Mouse (Mus musculus) cerebellum, postnatal 25 days (tissue): Measurements from ENCODE around the gene Sf3a1.

Experiments used
- DNase-seq, 2 experiments: peaks; one replicate each; pipeline ENCODE4 v3.0.0; 2021; ENCODE audit warnings: mixed read lengths in 2 of 2

The Sf3a1 gene

DNA sequence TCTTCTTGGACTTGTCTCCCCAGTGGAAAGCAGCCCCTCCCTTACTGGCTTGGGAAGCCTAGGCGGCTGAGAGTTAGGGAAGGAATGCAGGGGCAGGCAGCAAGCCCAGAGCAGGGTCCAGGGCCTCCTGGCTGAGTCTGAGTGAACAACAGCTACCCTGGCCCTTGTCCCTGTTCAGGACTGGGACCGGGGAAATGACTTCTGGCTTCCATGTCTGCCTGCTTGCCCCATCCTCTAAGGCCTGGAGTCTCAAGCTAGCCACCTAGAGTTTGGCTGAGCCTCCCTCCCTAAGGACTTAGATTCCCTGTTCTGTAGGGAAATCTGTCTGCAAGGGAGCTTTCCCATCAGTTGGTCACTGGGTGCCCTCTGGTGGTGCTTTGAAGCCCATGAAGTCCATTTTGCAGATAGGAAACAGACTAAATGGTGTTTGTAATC lies 59.2 kb downstream of the Sf3a1 start:
- DNase-seq, result peak; percentile 71 to 82

DNA sequence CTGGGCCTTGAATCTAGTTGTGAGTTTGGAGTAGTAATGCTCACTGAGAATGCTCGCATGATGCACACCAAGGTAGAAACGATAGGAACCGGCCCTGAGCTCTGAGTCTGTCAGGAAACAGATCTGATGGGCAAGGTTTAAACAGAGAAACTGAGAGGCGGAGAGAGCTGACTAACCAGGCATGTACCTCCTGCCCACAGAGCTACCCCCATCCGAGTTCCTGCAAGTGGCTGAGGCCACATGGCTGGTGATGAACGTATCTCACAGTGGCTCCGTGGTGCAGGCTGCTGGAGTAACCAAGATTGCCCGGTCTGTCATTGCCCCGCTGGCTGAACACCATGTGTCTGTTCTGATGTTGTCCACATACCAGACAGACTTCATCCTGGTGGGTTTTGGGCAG lies 59.8 kb downstream of the Sf3a1 start:
- no peak for DNase-seq

GRCm38 (mm10) chr11:4220443-4221400 lies 60.6 kb downstream of the Sf3a1 start:
- peak; percentile 88 to 92 for DNase-seq

DNA sequence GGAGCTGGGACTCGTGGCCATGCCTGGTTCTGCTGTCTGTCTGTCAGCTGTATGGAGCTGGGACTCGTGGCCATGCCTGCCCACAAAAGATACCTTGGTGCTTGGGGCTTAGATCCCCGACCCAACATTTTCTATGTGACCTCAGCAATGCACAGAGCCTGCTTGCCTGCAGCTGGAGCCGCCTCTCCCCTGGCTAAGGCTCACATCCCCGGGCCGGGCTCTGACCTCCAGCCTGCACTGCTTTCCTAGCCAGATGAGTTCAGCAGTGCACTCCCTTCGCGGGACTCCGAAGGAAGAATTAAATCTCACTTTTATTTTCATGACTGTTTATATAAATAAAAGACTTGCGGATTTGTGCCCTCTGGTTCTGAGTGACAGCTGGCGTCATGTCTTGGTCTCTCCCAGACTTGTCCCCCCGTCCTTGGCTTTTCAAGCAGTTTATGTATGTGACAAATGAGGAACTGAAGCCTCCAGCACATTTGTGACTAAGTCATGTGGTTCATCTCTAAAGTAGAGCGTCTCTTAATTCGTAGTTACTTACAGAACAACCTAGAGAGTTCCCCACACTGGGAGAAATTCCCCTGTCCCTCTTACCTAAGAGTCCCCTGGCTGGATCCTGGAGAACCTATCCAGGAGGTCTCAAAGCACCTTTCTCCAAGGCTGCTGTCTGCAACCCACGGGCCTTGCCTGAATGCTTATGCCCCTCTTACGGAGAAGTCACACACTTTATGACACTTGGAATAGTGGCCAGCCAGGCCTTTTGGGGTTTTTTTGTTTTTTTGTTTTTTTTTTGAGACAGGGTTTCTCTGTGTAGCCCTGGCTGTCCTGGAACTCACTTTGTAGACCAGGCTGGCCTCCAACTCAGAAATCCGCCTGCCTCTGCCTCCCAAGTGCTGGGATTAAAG lies 62.1 kb downstream of the Sf3a1 start:
- DNase-seq, result no peak

GRCm38 (mm10) chr11:4223393-4224188 lies 63.4 kb downstream of the Sf3a1 start:
- DNase-seq, result no peak

- no peak for DNase-seq
These were observed 64.1 kb downstream of the Sf3a1 start for GRCm38 (mm10) chr11:4224223-4224622.

GRCm38 (mm10) chr11:4226569-4227325 lies 66.6 kb downstream of the Sf3a1 start:
- DNase-seq, result no peak

GRCm38 (mm10) chr11:4228463-4228862 lies 68.3 kb downstream of the Sf3a1 start:
- peak; percentile 88 to 89 for DNase-seq

DNA sequence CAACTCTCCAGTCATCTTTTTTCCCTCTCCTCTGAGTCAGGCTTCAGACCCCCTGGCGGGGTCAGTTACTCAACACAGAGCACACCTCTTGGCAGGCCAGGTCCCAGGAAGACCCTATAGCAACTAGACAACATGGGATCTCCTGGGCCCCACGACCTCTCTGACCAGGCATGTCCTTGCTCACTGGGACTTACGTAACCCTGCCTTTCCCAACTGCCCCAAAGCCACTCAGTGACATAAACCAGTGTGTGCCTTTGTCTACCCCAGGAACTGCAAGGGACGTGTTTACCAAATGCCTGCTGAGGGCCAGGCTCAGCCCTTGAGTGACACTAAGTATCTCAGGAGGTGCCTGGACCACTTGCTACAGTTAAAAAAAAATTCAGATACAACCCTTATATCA lies 69.7 kb downstream of the Sf3a1 start:
- DNase-seq, result no peak

DNA sequence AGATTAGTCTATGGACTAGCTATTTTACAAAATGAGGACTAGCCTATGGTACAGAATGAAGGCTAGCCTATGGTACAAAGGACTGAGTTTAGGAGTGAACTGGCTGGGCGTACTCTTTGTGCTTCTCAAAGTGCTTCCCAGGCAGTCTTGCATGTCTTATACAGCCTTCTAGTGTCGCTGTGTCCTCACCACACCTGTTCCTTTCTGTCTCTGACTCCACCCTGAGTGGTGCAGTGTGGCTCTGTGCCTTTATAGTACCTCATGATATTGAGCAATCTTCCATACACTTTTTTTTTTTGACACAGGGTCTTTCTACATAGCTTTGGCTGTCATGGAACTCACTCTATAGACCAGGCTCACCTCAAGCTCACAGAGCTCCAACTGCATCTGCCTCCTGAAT lies 71.3 kb downstream of the Sf3a1 start:
- DNase-seq, result no peak
